Mouse (Mus musculus) heart, postnatal 0 days (tissue): ENCODE data around the gene Ubr2. TPM values are rescaled to one million over a fixed set of nuclear protein-coding genes. Genes with fewer than 3 reads are reported as not detected.

Source experiments
- ATAC-seq: fragments of 200-750 bp; cut with Nextera tagmentation; 2 replicates; pipeline ENCODE4 v1.8.0; 2017; ENCODE audit warnings: low read depth, moderate number of reproducible peaks, moderate library complexity; ENCODE audit not compliant: insufficient read depth
- DNase-seq: peaks from one replicate; pipeline ENCODE4 v3.0.0-alpha.2; 2016; ENCODE audit warnings: low spot score
- H3K27ac ChIP-seq: fragments of 300-500 bp; sonication (generic); 2 replicates; pipeline ENCODE4 v1.5.1; 2014; ENCODE audit warnings: low read depth, mild to moderate bottlenecking
- H3K27me3 ChIP-seq: fragments of 300-500 bp; sonication (generic); 2 replicates; pipeline ENCODE4 v1.6.1; 2014; ENCODE audit warnings: low read length, mixed read lengths; ENCODE audit not compliant: control insufficient read depth, insufficient read depth
- H3K36me3 ChIP-seq: fragments of 300-500 bp; sonication (generic); replicated peaks from 2 replicates; pipeline ENCODE4 v1.6.1; 2014; ENCODE audit warnings: low read length, mixed read lengths; ENCODE audit not compliant: control insufficient read depth, insufficient read depth
- H3K4me1 ChIP-seq: fragments of 300-500 bp; sonication (generic); 2 replicates; pipeline ENCODE4 v1.6.1; 2014; ENCODE audit warnings: antibody characterized with exemption; ENCODE audit not compliant: control insufficient read depth, insufficient read depth
- H3K4me2 ChIP-seq: fragments of 300-500 bp; sonication (generic); 2 replicates; pipeline ENCODE4 v1.6.1; 2014; ENCODE audit warnings: low read depth, mild to moderate bottlenecking, low read length, moderate library complexity
- H3K4me3 ChIP-seq: fragments of 300-500 bp; sonication (generic); 2 replicates; pipeline ENCODE4 v1.5.1; 2014; ENCODE audit warnings: low read depth, low read length
- H3K9ac ChIP-seq: fragments of 300-500 bp; sonication (generic); replicated peaks from 2 replicates; pipeline ENCODE4 v1.6.1; 2014; ENCODE audit warnings: low read depth, low read length, mixed read lengths
- H3K9me3 ChIP-seq: fragments of 300-500 bp; sonication (generic); replicated peaks from 2 replicates; pipeline ENCODE4 v1.6.1; 2016; ENCODE audit warnings: low read length; ENCODE audit not compliant: control insufficient read depth
- CTCF ChIP-seq: IDR thresholded peaks from 2 replicates; pipeline ENCODE4 v1.5.1; 2016; ENCODE audit warnings: antibody characterized with exemption, control low read depth, low read depth
- EP300 ChIP-seq: IDR thresholded peaks from 2 replicates; pipeline ENCODE4 v1.6.1; 2016; ENCODE audit warnings: antibody characterized with exemption, low read depth
- WGBS: fragments of 180-500 bp; shearing (Covaris S2); extraction: QIAGEN DNeasy Blood & Tissue Kit; methylation state at CpG from one replicate; pipeline ENCODE4 v1.1.7; 2014; 5-methylcytosine and 5-hydroxymethylcytosine counted together
- polyA plus RNA-seq: library from polyadenylated mRNA; unstranded; fragments of >200 nt; fragmentation: Nextera tagmentation; extraction: Ambion mirVana; gene quantifications from 2 replicates; pipeline ENCODE4 v1.2.1, GENCODE M21; 2015
- total RNA-seq: library from RNA; depleted of rRNA; stranded (reverse); fragments of >200 nt; gene quantifications from 2 replicates; pipeline ENCODE4 v1.2.3, GENCODE M21; 2014; ENCODE audit warnings: low replicate concordance

Gene Ubr2
- total and polyA plus RNA-seq, 2 experiments from 2014 or later = 10.8 to 37.4 TPM

DNA sequence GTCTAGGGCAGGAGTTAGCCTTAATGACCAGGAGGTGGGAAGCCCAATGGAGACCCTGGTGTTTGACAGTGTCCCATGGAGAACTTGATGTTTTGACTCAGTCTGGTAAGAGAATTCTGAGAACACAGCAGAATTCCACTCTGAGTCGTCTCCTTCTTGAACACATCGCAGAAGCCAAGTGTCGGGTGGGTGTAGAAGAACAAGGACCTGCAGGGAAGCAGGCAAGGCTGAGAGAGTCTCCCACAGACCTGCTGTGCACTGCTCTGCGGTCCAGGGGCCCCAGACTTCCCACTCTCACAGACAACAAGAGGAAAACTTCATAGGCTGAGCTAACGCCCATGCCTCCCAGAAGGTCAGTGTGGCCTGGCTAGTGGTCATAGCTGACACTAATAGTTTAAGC lies 82.6 kb downstream of the Ubr2 start:
- WGBS = 88% methylated on average over 5 of the region's 5 CpGs
- Histone ChIP-seq H3K4me3 (no peak overlapping the region), H3K27ac (no peak overlapping the region), H3K36me3 (peaks cover 50% of the 10 kb centered on the region), H3K9me3 (no peaks in the 10 kb centered on the region), H3K27me3 (no peaks in the 10 kb centered on the region), H3K4me1 (no peaks in the 10 kb centered on the region), H3K9ac (no peak overlapping the region), H3K4me2 (no peak overlapping the region)
- DNase-seq (no peak), ATAC-seq (no peak)
- TF ChIP-seq CTCF (no peak), EP300 (no peak)

GRCm38 (mm10) chr17:46926941-46927340 lies 83.4 kb downstream of the Ubr2 start:
- Histone ChIP-seq H3K27me3 (no peaks in the 10 kb centered on the region), H3K4me1 (no peaks in the 10 kb centered on the region), H3K9me3 (no peaks in the 10 kb centered on the region), H3K36me3 (peaks cover 41% of the 10 kb centered on the region), H3K27ac (no peak overlapping the region), H3K4me2 (no peak overlapping the region), H3K9ac (no peak overlapping the region), H3K4me3 (no peak overlapping the region)
- 51% methylated on average over 3 of the region's 3 CpGs for WGBS
- ATAC-seq (no peak), DNase-seq (no peak)
- TF ChIP-seq CTCF (no peak), EP300 (no peak)

- Histone ChIP-seq H3K4me2 (no peak overlapping the region), H3K27me3 (no peaks in the 10 kb centered on the region), H3K4me1 (no peaks in the 10 kb centered on the region), H3K9ac (no peak overlapping the region), H3K9me3 (no peaks in the 10 kb centered on the region), H3K27ac (no peak overlapping the region), H3K36me3 (peaks cover 34% of the 10 kb centered on the region), H3K4me3 (no peak overlapping the region)
- no peak for ATAC-seq
- no peak for DNase-seq
- 46% methylated on average over 6 of the region's 6 CpGs for WGBS
- TF ChIP-seq EP300 (no peak), CTCF (no peak)
These were observed 84.2 kb downstream of the Ubr2 start for GRCm38 (mm10) chr17:46926192-46926591.

GRCm38 (mm10) chr17:46920855-46921254 lies 89.5 kb downstream of the Ubr2 start:
- Histone ChIP-seq H3K4me1 (no peaks in the 10 kb centered on the region), H3K4me3 (no peak overlapping the region), H3K4me2 (no peak overlapping the region), H3K27me3 (no peaks in the 10 kb centered on the region), H3K27ac (no peak overlapping the region), H3K9me3 (no peaks in the 10 kb centered on the region), H3K36me3 (no peaks in the 10 kb centered on the region), H3K9ac (no peak overlapping the region)
- DNase-seq (no peak), ATAC-seq (no peak)
- no peak for TF ChIP-seq EP300
- TF ChIP-seq CTCF = no peak
- 58% methylated on average over 6 of the region's 6 CpGs for WGBS

DNA sequence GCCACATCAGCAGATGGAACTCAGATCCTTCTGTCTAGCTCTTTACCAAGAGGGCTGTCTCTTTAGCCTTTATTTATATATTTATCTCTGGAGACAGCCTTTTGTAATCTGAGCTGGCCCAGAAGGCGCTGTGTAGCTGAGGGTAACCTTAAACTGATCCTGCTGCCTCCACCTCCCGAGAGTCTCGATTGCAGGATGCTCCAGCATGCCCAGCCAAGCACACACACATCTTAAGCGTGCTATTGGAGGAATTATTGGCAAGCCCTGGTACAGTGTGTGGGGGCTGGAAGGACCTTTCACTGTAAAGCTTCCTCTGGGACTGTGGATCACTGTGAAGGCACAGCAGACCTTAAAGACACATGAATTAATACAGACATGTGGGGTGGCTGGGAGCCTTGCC lies 91.4 kb downstream of the Ubr2 start:
- no peak overlapping the region for H3K4me2 ChIP-seq
- H3K4me1 ChIP-seq = no peaks in the 10 kb centered on the region
- ATAC-seq (no peak), DNase-seq (no peak)
- no peaks in the 10 kb centered on the region for H3K36me3 ChIP-seq
- no peak for TF ChIP-seq CTCF
- TF ChIP-seq EP300 = no peak
- WGBS = 33% methylated on average over 4 of the region's 4 CpGs
- H3K27me3 ChIP-seq = no peaks in the 10 kb centered on the region
- no peak overlapping the region for H3K4me3 ChIP-seq
- H3K9me3 ChIP-seq = no peaks in the 10 kb centered on the region
- no peak overlapping the region for H3K27ac ChIP-seq
- no peak overlapping the region for H3K9ac ChIP-seq

GRCm38 (mm10) chr17:46915129-46915528 lies 95.2 kb downstream of the Ubr2 start:
- Histone ChIP-seq H3K4me2 (no peak overlapping the region), H3K4me3 (no peak overlapping the region), H3K27ac (no peak overlapping the region), H3K9me3 (no peaks in the 10 kb centered on the region), H3K4me1 (no peaks in the 10 kb centered on the region), H3K27me3 (no peaks in the 10 kb centered on the region), H3K36me3 (no peaks in the 10 kb centered on the region), H3K9ac (no peak overlapping the region)
- 48% methylated on average over 3 of the region's 3 CpGs for WGBS
- DNase-seq = no peak
- no peak for ATAC-seq
- TF ChIP-seq EP300 (no peak), CTCF (no peak)
